Mouse (Mus musculus) thymus, postnatal 14 days (tissue): ENCODE results near the gene Znhit6.

ENCODE experiments used
- DNase-seq: peaks from one replicate; pipeline ENCODE4 v3.0.0; 2021

Znhit6 gene

GRCm38 (mm10) chr3:145608320-145608719 is 32.3 kb downstream of the Znhit6 start:
- DNase-seq: no peak

- DNase-seq: no peak
Measured at GRCm38 (mm10) chr3:145612662-145613061, 36.7 kb downstream of the Znhit6 start.

- no peak for DNase-seq
Measured at GRCm38 (mm10) chr3:145613234-145613633, 37.2 kb downstream of the Znhit6 start.

GRCm38 (mm10) chr3:145614362-145615115 is 38.5 kb downstream of the Znhit6 start:
- DNase-seq: no peak

GRCm38 (mm10) chr3:145618299-145618698 is 42.3 kb downstream of the Znhit6 start:
- no peak for DNase-seq

- DNase-seq: no peak
Measured at GRCm38 (mm10) chr3:145619621-145620365, 43.8 kb downstream of the Znhit6 start.

GRCm38 (mm10) chr3:145621209-145621608 is 45.2 kb downstream of the Znhit6 start:
- no peak for DNase-seq

- no peak for DNase-seq
Measured at GRCm38 (mm10) chr3:145623047-145623446, 47.0 kb downstream of the Znhit6 start.

GRCm38 (mm10) chr3:145624786-145625185 is 48.8 kb downstream of the Znhit6 start:
- DNase-seq: no peak

- no peak for DNase-seq
Measured at GRCm38 (mm10) chr3:145625546-145625945, 49.5 kb downstream of the Znhit6 start.

GRCm38 (mm10) chr3:145626063-145626462 is 50.1 kb downstream of the Znhit6 start:
- no peak for DNase-seq

- DNase-seq: no peak
Measured at GRCm38 (mm10) chr3:145627830-145628229, 51.8 kb downstream of the Znhit6 start.

GRCm38 (mm10) chr3:145628643-145629042 is 52.6 kb downstream of the Znhit6 start:
- no peak for DNase-seq

- DNase-seq: no peak
Measured at GRCm38 (mm10) chr3:145632888-145633287, 56.9 kb downstream of the Znhit6 start.

- no peak for DNase-seq
Measured at GRCm38 (mm10) chr3:145634002-145634710, 58.2 kb downstream of the Znhit6 start.

GRCm38 (mm10) chr3:145640170-145640569 is 64.2 kb downstream of the Znhit6 start:
- no peak for DNase-seq

- DNase-seq: no peak
Measured at GRCm38 (mm10) chr3:145640583-145640982, 64.6 kb downstream of the Znhit6 start.

GRCm38 (mm10) chr3:145641036-145641685 is 65.2 kb downstream of the Znhit6 start:
- DNase-seq: no peak

GRCm38 (mm10) chr3:145641878-145642277 is 65.9 kb downstream of the Znhit6 start:
- DNase-seq: no peak

- DNase-seq: no peak
Measured at GRCm38 (mm10) chr3:145642861-145643260, 66.9 kb downstream of the Znhit6 start.

GRCm38 (mm10) chr3:145645463-145645862 is 69.5 kb downstream of the Znhit6 start:
- DNase-seq: no peak

- DNase-seq: no peak
Measured at GRCm38 (mm10) chr3:145646009-145646408, 70.0 kb downstream of the Znhit6 start.

- no peak for DNase-seq
Measured at GRCm38 (mm10) chr3:145646666-145647065, 70.7 kb downstream of the Znhit6 start.
